Mouse (Mus musculus) thymus, postnatal 36 days (tissue): Measurements from ENCODE around the gene Unc13d.

Experiments used
- DNase-seq, 2 experiments: peaks; one replicate each; pipeline ENCODE4 v3.0.0; 2022; ENCODE audit warnings: mixed read lengths in 2 of 2

Gene Unc13d

DNA sequence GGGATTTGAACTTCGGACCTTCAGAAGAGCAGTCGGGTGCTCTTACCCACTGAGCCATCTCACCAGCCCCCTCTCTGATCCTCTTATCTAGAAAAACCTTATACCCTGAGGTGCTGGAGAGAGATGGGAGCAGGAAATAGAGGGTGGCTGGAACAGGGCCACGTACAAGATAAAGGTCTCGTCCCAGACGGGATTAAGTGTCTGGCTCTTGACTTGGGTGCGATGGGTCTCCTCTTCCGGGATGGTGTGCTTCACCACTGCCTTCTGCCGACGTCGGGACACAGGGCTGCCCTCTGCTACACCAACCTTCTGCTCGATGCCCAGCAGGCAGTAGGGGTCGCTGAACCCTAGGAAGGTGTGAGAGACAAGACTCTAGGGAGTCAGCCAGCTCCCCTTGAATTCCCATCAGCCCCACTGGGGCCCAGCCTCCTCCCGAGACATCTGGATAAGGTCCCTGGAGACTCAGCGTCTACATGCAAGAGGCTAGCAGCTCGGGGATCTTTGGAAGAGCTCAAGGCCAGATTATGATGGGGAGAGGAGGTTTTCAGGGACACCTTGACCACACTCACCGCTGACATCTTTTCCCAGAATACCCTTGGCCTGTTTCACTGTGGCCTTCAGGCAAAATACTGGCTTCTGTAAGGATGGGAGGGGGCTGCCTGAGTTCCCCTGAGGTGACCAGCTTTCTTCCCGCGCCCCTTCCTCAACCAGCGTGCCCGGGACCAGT, 2.1 kb downstream of the Unc13d start:
- DNase-seq = peak; percentile 21 to 43

DNA sequence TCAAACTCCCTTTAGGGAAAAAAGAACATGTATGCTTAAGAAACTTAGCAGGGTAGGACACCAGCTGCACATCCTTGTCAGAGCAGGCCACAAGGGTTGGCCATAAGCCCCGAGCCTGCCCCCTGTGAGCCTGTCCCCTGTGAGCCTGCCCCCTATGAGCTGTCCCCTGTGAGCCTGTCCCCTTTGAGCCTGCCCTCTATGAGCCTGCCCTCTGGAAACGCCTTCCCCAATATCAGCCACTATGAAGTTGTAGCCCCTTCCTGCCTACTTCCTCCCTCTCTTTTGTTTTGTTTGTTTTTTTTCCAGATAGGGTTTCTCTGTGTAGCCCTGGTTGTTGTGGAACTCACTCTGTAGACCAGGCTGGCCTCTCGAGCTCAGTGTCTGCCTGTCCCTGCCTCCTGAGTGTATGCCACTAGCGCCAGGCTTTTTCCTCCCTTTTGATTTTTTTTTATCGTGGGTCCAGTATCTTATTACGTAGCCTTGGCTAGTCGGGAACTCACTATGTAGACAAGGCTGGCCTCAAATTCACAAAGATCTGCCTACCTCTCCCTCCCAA, 3.2 kb downstream of the Unc13d start:
- DNase-seq = no peak

DNA sequence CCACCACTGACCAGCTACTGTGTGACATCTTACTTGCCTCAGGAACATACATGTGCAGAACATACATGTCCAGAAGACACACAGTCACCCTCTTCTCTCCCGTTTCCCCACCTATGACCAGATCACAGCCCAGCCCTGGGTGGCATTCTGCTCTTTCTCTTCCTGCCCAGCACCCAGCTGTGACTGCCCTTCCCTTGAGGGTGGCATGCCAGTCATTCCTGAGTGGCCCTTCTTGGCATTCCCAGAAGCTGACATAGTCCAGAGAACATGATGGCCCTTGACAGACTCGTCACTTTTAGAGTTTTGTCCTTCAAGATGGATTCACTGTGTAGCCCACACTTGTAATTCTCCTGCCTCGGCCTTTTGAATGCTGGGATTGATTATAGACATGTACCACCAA, 5.2 kb downstream of the Unc13d start:
- DNase-seq = no peak

DNA sequence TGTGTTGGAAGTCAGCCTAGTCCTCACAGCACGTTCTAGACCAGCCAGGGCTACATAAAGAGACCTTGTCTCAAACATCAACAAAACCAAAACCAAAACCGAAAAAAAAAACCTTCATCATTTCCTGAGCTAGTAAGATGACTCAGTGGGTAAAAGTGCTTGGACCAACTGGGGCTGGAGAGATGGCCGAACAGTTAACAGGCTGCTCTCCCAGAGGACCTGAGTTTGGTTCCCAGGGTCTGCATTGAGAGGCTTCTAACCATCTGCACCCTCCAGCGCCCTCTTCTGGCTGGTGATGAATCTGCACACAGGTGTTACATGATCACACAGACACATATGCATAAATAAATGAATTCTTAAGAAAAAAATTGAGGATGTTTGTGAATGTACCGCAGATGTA, 6.3 kb downstream of the Unc13d start:
- DNase-seq = peak; percentile 45 to 47

DNA sequence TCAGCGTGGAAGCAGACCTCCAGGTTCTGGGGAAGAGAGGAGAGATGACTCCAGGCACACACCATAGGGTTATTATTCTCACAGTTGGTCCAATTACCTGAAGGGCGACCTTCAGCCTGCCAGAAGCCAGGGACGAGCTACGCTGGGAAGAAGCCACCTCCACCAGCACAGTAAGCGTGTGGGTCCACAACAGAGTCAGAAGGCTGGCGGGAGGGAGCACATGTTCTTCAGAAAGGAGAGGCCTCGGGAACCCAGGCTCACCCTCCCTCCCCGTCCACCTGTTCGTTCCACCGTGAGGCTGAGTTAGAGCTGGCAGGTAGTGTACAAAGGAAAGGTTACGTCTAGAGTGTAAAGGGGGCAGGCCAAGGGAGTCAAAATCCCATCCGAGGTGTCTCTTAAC, 12.4 kb downstream of the Unc13d start:
- no peak for DNase-seq

DNA sequence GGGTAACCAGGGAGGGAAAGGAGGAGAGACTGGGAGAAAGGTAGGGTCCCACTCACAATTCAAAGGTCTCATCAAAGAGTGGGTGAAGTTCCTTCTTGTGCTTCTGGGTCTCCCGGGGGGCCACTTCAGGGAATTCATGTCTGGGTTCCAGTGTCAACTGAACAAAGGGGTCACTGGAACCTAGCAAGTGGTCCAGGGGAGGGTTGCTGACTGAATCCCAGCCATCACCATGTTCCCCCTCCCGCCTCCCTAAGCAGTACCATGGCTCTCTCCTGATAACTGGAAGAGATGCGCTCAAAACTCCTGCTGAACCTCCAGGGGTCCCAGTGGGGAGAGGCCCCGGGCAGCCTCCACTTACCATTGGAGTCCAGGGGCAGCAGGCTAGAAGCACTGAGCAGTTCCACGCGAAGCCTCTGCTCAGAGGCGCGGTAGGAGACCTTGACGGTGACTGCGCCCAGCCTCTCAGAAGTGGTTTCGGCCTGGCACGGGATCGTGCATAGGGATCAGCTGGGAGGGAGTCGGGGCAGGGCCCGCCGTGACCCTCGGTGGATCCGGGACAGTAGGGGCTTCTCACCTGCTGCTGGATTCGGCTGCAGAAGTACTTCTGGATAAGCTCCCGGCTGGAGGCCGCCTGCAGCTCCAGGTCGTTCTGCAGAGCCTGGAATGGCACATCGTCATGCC, 13.4 kb downstream of the Unc13d start:
- DNase-seq = no peak

DNA sequence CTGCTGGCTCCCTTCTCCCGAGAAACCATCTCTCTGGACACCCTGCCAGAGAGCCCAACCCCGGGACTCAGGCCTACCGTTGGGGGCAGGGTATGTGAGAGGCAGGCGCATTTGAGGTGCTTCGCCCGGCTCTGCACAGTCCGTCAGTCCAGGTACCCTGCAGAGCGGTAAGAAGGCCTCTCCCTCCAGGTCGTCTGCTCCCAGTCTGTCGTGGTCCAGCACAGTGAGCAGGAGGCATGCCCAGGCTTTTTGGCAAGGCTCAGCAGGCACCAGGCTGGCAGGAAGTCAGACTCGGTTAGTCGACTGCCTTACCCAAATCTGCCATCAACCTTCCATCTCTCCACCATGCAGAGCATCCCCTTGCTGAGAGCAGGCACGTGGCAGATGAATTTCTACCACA, 14.2 kb downstream of the Unc13d start:
- no peak for DNase-seq

DNA sequence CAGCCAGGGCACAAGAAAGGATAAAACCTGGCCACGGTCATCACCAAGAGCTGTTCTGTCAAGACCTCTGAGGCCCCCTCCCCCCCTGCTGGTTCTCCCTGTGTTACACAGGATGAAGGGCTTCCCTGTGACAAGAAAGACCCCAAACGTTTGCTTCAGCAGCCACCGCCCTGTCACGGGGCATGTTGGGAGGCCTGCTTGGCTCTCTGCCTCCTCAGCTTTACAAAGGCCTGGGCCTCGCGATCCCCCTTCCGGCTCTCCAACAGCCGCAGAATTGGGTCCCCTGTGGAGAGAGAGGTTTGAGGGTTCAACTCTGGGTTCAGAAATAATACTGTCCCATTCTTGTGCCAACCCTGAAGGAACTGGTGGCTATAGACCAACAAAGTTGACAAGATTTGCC, 15.2 kb downstream of the Unc13d start:
- DNase-seq = no peak

DNA sequence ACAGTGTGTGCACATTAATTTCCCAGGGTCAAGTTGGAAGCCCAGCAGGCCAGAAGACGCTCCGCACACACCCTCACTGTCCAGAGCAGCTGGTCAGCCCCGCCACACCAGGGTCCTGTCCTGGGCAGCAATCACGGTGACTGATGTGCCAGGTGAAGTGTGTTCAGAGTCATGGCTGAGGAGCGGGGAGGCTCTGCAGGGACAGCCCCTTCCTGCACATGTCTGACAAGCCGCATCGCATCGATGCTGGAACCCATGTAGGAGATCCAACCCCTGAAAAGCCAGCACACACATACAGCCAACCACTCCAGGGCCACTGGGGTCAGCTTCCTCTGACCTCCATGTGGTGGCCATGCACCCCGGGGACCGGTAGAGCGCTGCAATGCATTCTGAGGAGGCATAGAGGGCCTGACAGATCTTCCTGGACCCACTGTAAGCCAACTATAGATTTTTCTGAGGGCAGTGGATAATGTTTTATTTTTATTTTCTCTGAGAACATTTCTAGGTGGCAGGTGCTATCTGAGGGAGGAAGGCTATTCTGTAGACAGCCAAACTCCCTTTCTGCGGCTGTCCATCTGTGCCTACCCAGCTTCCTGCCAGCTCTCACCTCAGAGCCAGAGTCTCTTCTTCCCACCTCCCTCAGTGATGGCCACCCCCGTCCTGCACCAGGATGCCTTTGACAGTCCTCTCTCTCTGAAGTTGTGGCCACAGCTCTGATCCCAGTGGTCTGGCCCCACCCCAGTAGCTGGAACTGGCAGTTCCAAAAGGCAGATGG, 15.9 kb downstream of the Unc13d start:
- no peak for DNase-seq

DNA sequence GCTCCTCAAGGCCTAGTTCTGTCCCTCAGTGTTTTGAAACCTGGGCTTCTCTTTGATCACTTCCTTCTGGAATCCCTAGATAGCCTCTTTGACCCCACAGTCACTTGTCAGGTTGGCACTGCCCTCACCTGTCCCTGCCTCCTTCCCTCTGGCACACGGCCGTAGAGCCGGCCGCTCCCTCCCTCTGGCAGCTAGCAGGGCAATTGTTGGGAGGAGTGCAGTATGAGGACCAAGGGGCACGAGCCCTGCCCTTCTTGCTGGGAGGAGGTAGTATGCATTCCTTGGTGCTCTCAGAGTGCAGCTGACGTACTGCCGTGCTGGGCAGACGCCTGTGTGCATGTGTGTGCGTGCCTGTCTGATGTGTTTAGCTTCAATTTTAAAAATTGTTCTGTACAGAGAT, 17.2 kb downstream of the Unc13d start:
- DNase-seq = no peak

DNA sequence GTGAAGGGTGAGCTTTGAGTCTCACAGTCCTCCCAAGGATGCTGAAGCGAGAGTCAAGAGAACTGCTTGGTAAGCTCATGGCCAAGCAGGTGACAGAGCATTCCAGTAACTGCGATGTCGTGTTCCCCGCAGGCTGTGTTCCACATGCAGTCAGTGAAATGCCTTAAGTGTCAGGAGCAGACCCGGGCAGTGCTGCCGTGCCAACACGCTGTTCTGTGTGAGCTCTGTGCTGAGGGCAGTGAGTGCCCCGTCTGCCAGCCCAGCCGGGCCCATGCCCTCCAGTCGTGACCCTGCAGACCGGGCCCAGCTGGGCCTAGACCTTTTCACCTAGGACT, 18.1 kb downstream of the Unc13d start:
- no peak for DNase-seq

DNA sequence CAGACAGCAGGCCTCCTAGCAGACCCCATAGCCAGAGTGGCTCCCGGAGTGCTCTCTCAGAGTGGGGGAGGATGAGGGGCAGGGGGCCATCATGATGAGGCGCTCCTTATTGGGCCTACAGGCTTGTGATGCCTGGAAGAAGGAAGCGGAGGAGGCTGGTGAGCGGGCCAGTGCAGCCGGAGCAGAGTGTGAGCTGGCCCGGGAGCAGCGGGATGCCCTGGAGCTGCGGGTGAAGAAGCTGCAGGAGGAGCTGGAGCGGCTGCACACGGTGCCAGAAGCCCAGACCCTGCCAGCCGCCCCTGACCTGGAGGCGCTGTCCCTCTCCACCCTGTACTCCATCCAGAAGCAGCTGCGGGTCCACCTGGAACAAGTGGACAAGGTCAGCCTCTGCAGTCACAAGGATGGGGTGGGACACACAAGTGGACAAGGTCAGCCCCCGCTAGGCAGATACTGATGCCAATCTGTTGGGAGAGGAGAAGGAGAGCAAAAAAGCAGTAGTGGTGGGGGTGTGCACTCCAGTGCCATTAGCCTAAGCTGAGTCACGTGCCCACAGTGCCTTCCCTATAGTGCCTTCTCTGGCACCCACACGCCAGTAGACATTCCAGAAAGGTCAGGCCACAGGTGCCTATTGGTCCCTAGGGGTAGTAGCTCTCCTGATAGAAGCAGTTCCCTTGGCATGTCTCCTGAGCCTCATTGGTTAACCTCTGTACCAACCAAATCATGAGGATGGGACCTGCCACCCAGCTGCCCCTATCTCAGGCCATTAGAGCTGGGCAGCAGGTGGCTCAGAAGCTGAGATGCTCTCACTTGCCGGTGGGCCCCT, 18.7 kb downstream of the Unc13d start:
- DNase-seq = no peak

DNA sequence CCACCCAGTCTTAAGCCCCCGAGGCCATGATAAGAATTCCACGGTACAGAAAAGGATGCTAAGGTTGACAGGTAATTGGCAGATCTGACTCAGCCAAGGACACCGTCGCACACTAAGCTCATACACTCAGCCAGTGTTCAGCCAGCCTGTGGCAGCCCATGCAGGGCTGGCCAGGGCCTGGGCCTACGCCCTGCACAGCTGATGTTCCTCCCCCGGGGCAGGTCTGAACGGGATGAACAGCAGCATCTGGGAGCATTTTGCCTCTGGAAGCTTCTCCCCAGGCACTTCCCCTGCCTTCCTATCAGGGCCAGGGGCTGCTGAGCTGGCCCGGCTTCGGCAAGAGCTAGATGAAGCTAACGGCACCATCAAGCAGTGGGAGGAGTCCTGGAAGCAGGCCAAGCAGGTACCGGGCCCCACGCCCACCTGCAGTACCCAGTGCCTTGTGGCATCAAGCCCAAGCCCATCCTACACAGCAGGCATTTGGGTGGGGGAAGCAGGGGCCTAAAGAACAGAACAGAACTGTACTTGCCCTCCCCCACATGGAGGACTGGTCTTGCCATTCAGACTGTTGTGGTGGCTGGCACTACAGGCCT, 19.6 kb downstream of the Unc13d start:
- DNase-seq = no peak

DNA sequence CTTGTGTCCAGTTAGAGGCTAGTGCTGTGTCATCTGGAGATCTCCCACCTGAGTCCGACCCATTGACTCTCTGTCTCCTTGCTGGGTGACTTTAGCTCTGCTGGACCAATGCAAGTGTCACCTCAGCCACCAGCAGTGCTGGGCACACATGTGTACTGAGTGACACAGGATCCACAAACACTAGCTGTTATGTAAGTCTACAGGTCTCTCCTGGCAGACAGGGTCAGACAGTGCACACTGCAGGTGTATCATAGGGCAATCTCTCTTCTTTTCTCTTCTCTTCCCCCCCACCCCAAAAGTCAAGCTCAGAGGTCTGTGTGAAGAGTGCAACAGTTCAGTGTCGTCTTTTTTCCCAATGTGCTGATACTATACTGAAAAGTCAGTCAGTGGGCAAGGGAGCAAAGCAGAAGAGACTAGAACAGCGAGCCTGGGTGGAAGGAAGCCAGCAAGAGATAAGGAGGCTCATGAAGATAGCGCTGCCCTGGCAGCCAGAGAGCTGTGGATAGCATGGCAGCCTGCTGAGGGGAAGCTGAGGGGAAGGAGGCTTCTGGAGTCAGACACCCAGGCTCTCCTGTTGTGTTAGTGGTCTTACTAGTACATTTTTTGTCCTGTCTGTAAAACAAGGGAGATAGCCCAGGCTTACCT, 20.4 kb downstream of the Unc13d start:
- DNase-seq = no peak

DNA sequence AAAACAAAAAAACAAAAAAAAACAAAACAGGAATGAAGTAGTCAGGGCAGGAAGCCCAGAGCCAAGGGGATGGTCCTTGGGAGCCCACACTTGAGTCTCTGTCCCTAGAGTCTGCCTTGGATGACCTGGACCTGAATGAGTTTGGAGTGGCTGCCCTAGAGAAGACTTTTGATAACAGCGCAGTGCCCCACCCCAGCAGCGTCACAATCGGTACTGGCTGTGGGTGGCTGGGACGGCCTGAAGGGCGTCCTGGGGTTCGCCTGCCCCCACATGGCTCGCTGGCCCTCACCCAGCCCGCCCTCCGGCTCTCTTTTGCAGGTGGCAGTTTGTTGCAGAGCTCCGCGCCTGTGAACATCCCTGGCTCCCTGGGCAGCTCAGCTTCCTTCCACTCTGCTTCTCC, 21.9 kb downstream of the Unc13d start:
- no peak for DNase-seq

DNA sequence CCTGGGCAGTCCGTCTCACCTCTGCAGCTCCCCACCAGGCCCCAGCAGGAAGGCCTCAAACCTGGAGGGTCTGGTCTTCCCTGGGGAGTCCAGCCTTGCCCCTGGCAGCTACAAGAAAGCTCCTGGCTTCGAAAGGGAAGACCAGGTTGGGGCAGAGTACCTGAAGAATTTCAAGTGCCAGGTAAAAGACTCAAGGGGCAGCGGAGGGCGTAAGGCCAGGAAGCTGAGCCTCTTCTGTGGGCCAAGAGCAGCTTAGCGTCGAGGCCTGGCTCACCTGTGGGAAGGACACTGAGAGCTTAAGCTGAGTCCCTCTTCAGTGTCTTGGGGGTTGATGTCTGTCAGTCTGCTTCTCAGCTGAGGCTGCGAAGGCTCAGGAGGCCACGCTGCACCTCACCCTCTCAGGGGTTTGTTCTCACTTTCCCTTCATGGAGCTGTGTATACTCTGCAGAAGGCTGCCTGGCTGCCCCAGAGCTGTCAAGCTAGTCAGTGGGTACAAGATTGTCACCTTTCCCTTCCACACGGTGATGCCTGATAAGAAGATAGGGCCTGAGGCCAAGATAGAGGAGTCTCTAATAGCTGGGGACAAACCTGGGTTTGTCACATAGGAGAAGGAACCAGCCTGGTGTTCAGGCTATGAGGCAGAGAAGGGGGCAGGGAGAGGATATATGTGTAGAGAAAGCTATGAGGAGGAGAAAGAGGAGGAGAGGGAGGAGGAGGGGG, 24.1 kb downstream of the Unc13d start:
- DNase-seq = no peak

DNA sequence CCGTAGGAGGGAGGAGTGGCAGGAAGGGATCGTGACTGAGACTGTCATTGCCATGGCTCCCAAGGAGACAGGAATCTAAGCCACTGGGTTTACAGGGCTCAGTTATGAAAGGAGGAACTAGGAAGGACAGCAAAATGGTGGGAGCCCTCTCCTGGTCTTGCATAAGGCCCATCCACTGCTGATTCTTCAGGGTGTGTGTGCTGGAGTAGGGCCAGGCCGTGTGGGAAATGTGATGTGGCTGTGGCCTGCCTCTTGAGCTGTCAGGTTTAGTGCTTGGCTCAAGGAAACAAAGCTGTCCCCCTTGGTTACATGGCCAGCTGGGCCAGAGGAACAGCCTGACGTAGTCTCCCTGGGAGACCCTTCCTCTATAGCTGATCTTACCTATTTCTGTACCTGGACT, 27.6 kb downstream of the Unc13d start:
- no peak for DNase-seq

DNA sequence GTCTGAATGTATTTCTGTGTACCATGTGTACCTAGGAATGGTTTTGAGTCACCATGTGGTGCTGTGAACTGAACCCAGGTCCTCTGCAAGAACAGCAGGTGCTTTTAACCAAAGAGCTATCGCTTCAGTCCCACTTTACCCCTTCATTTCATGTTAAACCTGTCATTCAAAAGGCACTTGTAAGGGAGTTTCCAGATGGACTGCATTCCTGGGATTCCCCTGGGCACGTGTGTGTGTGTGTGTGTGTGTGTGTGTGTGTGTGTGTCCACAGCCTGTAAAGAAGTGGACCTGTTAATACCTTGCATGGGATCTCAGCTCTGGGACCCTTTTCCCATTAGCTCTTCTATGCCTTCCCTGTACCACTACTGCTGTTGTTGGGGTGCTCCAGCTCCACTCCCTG, 28.2 kb downstream of the Unc13d start:
- DNase-seq = no peak

DNA sequence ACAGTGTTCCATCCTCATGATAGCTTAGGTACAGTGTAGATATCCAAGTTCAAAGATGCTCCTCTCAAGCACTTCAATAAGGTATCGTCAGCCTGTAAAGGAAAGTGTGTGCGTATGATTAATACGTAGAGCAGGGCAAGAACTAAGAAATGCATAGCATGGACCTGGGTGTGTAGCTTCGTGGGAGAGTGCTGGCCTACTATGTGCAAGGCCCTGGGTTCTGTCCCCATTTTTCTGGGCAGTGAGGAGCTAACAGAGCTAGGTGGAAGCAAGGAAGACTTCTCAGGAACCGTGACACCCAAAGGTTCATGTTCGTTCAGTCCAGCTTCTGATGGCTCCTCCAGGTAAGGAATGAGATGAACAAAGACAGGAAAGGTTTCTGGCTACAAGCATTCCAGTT, 32.6 kb downstream of the Unc13d start:
- no peak for DNase-seq

DNA sequence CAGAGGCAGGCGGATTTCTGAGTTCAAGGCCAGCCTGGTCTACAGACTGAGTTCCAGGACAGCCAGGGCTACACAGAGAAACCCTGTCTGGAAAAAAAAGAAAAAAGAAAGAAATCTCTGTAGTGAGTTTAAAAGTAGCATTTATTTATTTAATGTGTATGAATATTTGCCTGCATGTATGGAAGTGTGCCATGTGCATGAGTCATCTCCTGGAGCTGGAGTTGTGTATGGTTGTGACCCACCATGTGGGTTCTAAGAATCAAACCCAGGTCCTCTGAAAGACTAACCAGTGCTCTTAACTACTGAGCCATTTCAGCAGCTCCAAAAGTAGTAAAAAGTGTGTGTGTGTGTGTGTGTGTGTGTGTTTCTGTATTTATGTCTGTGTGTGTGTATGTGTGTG, 34.5 kb downstream of the Unc13d start:
- DNase-seq = no peak
